Mouse (Mus musculus): ENCODE results near the gene Olfr1370. TPM values are rescaled to one million over a fixed set of nuclear protein-coding genes. Genes with fewer than 3 reads are reported as not detected.

Gene Olfr1370
- polyA plus RNA-seq, 1 experiment from 2014 or later: not detected

Other genes starting within 250 kb of the Olfr1370 start
- gene Olfr1369-ps1, start 36.5 kb upstream of the Olfr1370 start, polyA plus RNA-seq (2016; fragmentation: Nextera tagmentation; extraction: Ambion mirVana): 0.08 and 0.10 TPM in 2 replicates
- not detected in 2 replicates for gene Olfr263, start 54.7 kb upstream of the Olfr1370 start, polyA plus RNA-seq (2016; fragmentation: Nextera tagmentation; extraction: Ambion mirVana)
- gene Olfr1368, start 70.9 kb upstream of the Olfr1370 start, polyA plus RNA-seq (2016; fragmentation: Nextera tagmentation; extraction: Ambion mirVana): not detected in 2 replicates
- gene Trim27, start 104.5 kb upstream of the Olfr1370 start, polyA plus RNA-seq (2016; fragmentation: Nextera tagmentation; extraction: Ambion mirVana): 157 and 163 TPM in 2 replicates
- gene Gpx5, start 217.8 kb upstream of the Olfr1370 start, polyA plus RNA-seq (2016; fragmentation: Nextera tagmentation; extraction: Ambion mirVana): not detected in 2 replicates
- 0.12 TPM in 1 of 2 replicates, not detected in the other for gene Gpx6, start 237.2 kb upstream of the Olfr1370 start, polyA plus RNA-seq (2016; fragmentation: Nextera tagmentation; extraction: Ambion mirVana)